Mouse (Mus musculus): ENCODE results near the gene Arhgef26.

GRCm38 (mm10) chr3:62394284-62394683 lies 56.1 kb downstream of the Arhgef26 start:
- TF ChIP-seq GATA1 (IDR thresholded peaks at IDR 0.05; ENCODE audit: low read length) (no peak), TAL1 (IDR thresholded peaks at IDR 0.05; ENCODE audit: low read length) (no peak)

Measured in erythroblast, embryonic 14.5 days (primary cell).